Mouse (Mus musculus) heart, embryonic 11.5 days (tissue): ENCODE results near the gene Svip. TPM values are rescaled to one million over a fixed set of nuclear protein-coding genes. Genes with fewer than 3 reads are reported as not detected.

Experiments used
- ATAC-seq: fragments of 200-750 bp; cut with Nextera tagmentation; replicated peaks from 2 replicates; pipeline ENCODE4 v1.8.0; 2017; ENCODE audit warnings: moderate library complexity; ENCODE audit not compliant: insufficient number of reproducible peaks, low FRiP score, low TSS enrichment
- H3K27ac ChIP-seq: fragments of 300-500 bp; sonication (generic); 2 replicates; pipeline ENCODE4 v1.5.1; 2014; ENCODE audit warnings: mild to moderate bottlenecking, low read depth, low read length
- H3K27me3 ChIP-seq: fragments of 300-500 bp; sonication (generic); 2 replicates; pipeline ENCODE4 v1.6.1; 2014; ENCODE audit warnings: mild to moderate bottlenecking, low read length, mixed read lengths; ENCODE audit not compliant: control insufficient read depth, insufficient read depth
- H3K36me3 ChIP-seq: fragments of 300-500 bp; sonication (generic); 2 replicates; pipeline ENCODE4 v1.6.1; 2014; ENCODE audit warnings: mild to moderate bottlenecking, low read length, moderate library complexity, mixed read lengths; ENCODE audit not compliant: control insufficient read depth, insufficient read depth
- H3K4me1 ChIP-seq: fragments of 300-500 bp; sonication (generic); 2 replicates; pipeline ENCODE4 v1.6.1; 2014; ENCODE audit warnings: low read length; ENCODE audit not compliant: control insufficient read depth, insufficient read depth
- H3K4me2 ChIP-seq: fragments of 300-500 bp; sonication (generic); 2 replicates; pipeline ENCODE4 v1.6.1; 2014; ENCODE audit warnings: mild to moderate bottlenecking, moderate library complexity
- H3K4me3 ChIP-seq: fragments of 300-500 bp; sonication (generic); 2 replicates; pipeline ENCODE4 v1.5.1; 2014; ENCODE audit warnings: low read depth, low read length
- H3K9ac ChIP-seq: fragments of 300-500 bp; sonication (generic); 2 replicates; pipeline ENCODE4 v1.6.1; 2014; ENCODE audit warnings: mild to moderate bottlenecking, low read depth, low read length, moderate library complexity
- H3K9me3 ChIP-seq: fragments of 300-500 bp; sonication (generic); replicated peaks from 2 replicates; pipeline ENCODE4 v1.6.1; 2016; ENCODE audit warnings: low read length; ENCODE audit not compliant: control insufficient read depth
- WGBS: fragments of 180-500 bp; shearing (Covaris S2); extraction: QIAGEN DNeasy Blood & Tissue Kit; methylation state at CpG from one replicate; pipeline ENCODE4 v1.1.7; 2014; ENCODE audit not compliant: insufficient replicate concordance; 5-methylcytosine and 5-hydroxymethylcytosine counted together
- polyA plus RNA-seq: library from polyadenylated mRNA; unstranded; fragments of >200 nt; fragmentation: Nextera tagmentation; extraction: Ambion mirVana; gene quantifications from 2 replicates; pipeline ENCODE4 v1.2.1, GENCODE M21; 2014

Gene Svip
- polyA plus RNA-seq, 1 experiment from 2014 or later: 17.1 TPM

DNA sequence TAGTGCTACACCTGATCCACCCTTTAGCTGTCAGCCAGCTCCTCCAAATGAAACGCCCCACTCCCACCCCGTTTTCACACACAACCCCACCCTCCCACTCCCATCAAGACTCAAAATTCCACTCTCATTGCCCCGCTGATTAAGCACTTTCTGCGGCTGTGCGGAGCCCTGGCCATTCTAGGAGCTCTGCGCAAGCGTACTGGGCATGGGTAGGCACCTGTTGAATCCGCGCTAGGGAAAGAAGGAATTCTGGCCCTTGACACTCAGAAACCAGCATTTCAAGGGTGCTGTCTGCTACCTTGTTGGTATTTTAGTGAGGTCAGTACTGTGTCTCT, 445 bp upstream of the Svip start:
- no peaks in the 10 kb centered on the region for H3K9me3 ChIP-seq
- H3K27me3 ChIP-seq: no peaks in the 10 kb centered on the region
- peak overlapping the region; percentile 78 for H3K4me2 ChIP-seq
- no peak for ATAC-seq
- WGBS: under 1% methylated on average over 9 of the region's 9 CpGs
- peak overlapping the region; percentile 24; the same call in 1 of the 2 replicates for H3K27ac ChIP-seq
- no peaks in the 10 kb centered on the region for H3K4me1 ChIP-seq
- peak overlapping the region; percentile 61; the same call in 1 of the 2 replicates for H3K9ac ChIP-seq
- no peaks in the 10 kb centered on the region for H3K36me3 ChIP-seq
- H3K4me3 ChIP-seq: peak overlapping the region; percentile 69

DNA sequence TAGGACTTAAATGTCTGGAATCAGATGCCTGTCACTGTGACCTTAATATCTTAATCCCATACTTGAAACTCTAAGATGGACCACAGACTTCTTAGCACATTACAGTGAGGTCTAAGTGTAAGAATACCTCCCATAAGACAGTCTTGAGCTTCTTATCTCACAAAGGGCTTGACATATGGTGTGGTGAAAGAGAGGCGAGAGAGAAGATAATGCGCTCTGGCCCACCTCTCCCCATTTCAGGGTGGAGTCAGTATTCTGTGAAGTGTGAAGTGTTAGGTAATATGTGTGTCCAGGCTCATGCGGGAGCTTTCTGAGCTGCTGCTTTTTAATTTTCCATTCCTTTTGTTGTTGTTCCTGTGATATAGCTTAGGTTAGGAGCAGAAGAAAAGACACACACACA, 14.8 kb downstream of the Svip start:
- 47% methylated on average over 3 of the region's 3 CpGs for WGBS
- no peaks in the 10 kb centered on the region for H3K9me3 ChIP-seq
- H3K36me3 ChIP-seq: no peaks in the 10 kb centered on the region
- H3K27me3 ChIP-seq: no peaks in the 10 kb centered on the region
- no peak overlapping the region for H3K27ac ChIP-seq
- no peak overlapping the region for H3K9ac ChIP-seq
- no peak overlapping the region for H3K4me2 ChIP-seq
- no peak overlapping the region for H3K4me3 ChIP-seq
- peak; percentile 87 for ATAC-seq
- H3K4me1 ChIP-seq: 0 out of 2 replicates have a peak, but pooled peaks cover 2% of the 10 kb centered on the region

DNA sequence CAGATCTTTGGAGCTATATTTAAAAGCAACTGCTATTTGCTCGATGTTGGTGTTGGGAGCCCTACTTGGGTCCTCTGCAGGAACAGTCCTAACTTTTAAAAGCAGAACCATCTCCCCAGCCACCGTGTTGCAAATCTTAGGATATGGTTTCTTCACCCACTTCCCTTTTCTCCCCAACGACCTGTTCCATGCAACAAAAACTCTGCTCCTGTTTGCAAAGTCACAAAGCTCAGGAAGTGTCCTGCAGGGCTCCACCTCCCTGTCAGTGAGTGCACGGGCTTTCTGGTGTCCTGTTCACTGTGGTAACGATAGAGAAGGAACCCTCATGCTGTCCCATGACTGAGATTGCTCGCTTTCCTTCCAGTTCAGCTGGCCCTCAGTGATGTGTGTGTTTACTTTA, 18.9 kb downstream of the Svip start:
- Histone ChIP-seq H3K27me3 (no peaks in the 10 kb centered on the region), H3K4me1 (peaks cover 6% of the 10 kb centered on the region; the same call in 1 of the 2 replicates), H3K9me3 (no peaks in the 10 kb centered on the region), H3K4me3 (no peak overlapping the region), H3K27ac (no peak overlapping the region), H3K9ac (no peak overlapping the region), H3K36me3 (no peaks in the 10 kb centered on the region), H3K4me2 (no peak overlapping the region)
- WGBS: 54% methylated on average over 6 of the region's 6 CpGs
- ATAC-seq: no peak

DNA sequence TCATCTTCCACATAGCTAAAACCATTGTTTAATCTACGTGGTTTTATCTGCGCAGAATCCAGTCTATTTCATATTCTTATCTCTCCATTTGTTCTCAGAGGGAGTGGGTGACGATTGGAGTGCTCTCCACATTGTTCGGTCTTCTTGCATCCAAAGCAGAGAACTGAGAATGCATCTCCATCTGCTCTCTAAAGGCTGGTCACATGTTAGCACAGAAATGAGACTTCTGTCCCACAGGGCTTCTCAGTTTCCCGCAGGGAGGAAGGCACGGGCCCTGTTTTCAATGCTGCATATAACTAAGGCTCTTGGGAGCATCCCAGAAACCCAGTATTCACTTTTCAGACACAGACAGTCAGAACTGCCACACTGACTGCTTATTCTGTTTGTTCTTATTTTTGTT, 20.1 kb downstream of the Svip start:
- H3K9me3 ChIP-seq: no peaks in the 10 kb centered on the region

DNA sequence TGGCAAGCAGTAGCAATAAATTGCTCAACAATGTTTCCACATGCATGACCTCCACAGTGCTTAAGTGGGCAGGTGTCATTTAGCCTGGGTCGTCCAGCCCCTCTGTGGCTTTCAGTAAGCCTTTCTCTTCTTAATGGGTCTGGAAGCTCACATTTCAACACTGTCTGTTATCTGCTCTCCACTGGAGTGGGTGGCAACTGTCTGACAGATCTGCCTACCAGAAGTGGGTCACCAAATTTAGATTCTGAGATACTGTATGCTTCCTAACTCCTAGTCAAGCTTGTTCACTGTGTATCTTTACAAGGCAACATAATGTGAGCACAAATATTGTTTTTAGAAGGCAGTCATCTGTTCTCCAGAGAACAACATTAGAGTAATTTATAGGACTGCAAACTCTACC, 23.5 kb downstream of the Svip start:
- Histone ChIP-seq H3K4me3 (no peak overlapping the region), H3K27me3 (no peaks in the 10 kb centered on the region), H3K36me3 (no peaks in the 10 kb centered on the region), H3K9ac (no peak overlapping the region), H3K4me2 (no peak overlapping the region; the same call in 1 of the 2 replicates), H3K27ac (0 out of 2 replicates have a peak overlapping the region, but pooled peaks have one; percentile 17), H3K9me3 (no peaks in the 10 kb centered on the region), H3K4me1 (peaks cover 4% of the 10 kb centered on the region; the same call in 1 of the 2 replicates)
- ATAC-seq: peak; percentile 55; the same call in 1 of the 2 replicates
- WGBS: 13% methylated on average over 1 of the region's 1 CpGs

More for the DNA sequence above, 20.1 kb downstream of the Svip start:
- Histone ChIP-seq H3K27me3 (no peaks in the 10 kb centered on the region), H3K9ac (no peak overlapping the region), H3K36me3 (no peaks in the 10 kb centered on the region), H3K27ac (no peak overlapping the region), H3K4me1 (peaks cover 6% of the 10 kb centered on the region; the same call in 1 of the 2 replicates), H3K4me2 (no peak overlapping the region), H3K4me3 (no peak overlapping the region)
- ATAC-seq: no peak
- WGBS: 71% methylated on average over 6 of the region's 6 CpGs

DNA sequence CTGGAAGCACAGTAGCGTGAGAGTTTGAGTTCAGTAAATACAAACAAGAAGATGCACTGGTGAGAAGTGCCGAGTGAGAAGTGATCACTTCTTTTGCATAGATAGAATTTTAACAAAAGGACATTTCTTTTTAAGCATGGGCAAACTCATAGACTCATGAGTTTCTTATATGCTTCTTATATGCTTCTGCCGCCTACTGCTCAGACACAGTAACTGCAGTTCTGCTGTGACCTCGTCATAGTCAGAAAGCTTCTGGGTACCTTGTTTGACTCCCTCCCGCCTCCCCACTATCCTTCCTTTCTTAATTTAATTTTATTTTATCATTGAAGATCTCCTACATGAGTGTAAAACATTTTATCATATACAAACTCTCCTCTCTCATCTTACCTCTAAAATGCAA, 26.5 kb downstream of the Svip start:
- Histone ChIP-seq H3K27ac (no peak overlapping the region), H3K4me3 (no peak overlapping the region), H3K27me3 (no peaks in the 10 kb centered on the region), H3K4me1 (peaks cover 4% of the 10 kb centered on the region; the same call in 1 of the 2 replicates), H3K36me3 (no peaks in the 10 kb centered on the region), H3K9me3 (no peaks in the 10 kb centered on the region), H3K4me2 (no peak overlapping the region), H3K9ac (no peak overlapping the region)
- 46% methylated on average over 5 of the region's 5 CpGs for WGBS
- no peak for ATAC-seq

DNA sequence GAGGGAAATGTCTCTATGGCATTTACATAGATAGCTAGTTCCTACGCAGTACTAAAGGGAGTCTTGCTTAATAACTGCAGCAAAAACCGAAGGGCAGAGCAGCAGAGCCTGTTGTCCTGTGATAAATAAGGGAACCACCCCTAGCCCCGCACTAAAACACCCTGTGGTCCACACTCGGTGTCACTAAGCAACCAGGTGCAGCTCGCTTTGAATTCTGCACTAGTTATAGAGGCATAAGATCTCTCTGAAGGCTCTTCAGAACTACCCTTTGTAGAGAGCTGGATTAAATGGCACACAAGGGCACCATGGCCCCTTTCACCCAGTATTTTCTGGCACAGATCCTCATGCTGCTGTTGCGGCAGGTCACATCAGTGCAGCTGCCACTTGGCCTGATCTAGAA, 30.6 kb downstream of the Svip start:
- no peak overlapping the region for H3K4me3 ChIP-seq
- 74% methylated on average over 6 of the region's 6 CpGs for WGBS
- no peak for ATAC-seq

DNA sequence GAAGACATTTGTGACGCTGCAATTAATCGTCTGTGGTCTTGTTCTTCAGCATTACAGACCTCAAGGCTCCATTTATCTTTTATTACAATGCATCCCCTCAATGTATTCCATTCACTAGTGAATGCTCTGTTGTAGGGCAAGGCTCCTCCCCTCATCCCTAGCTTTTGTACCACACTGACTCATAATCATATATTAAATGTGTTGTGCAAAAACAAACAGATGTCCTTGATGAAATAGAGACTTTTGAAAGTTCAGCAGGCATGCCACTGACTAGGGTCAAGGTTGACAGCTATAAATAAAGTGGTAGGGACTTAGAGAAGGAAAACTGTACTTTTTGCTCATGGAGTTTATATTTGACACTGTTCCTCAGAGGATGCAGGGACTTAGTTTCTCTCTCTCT, 32.3 kb downstream of the Svip start:
- H3K36me3 ChIP-seq: no peaks in the 10 kb centered on the region

More for the DNA sequence above, 30.6 kb downstream of the Svip start:
- Histone ChIP-seq H3K27me3 (no peaks in the 10 kb centered on the region), H3K9ac (no peak overlapping the region), H3K9me3 (no peaks in the 10 kb centered on the region), H3K27ac (no peak overlapping the region), H3K36me3 (no peaks in the 10 kb centered on the region), H3K4me1 (no peaks in the 10 kb centered on the region), H3K4me2 (no peak overlapping the region)

DNA sequence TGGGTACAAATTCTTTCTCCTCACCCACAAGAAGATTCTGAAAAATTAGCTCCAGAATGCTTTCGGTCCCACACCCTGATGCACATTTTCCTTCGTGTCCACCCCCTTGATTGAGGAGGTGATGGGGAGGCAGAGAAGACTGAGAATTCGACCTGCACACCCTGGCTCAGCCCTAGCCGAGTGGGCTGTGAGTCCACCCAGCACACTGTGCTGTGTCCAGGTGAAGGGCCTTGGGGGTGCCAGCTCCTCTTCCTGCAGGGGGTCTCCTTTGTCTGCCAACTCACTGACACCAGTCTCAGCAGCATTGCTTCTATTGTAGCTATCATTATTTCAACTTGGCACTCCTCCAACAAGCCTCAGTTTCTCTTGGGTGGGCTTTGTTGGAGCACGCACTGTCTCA, 32.7 kb downstream of the Svip start:
- H3K4me1 ChIP-seq: no peaks in the 10 kb centered on the region
- no peaks in the 10 kb centered on the region; the same call in 1 of the 2 replicates for H3K27me3 ChIP-seq
- no peaks in the 10 kb centered on the region for H3K36me3 ChIP-seq
- no peak overlapping the region for H3K4me3 ChIP-seq
- 0 out of 2 replicates have a peak, but pooled peaks have one; percentile 22 for ATAC-seq
- WGBS: 71% methylated on average over 5 of the region's 5 CpGs
- H3K9me3 ChIP-seq: no peaks in the 10 kb centered on the region
- H3K9ac ChIP-seq: no peak overlapping the region
- no peak overlapping the region for H3K27ac ChIP-seq
- H3K4me2 ChIP-seq: no peak overlapping the region

More for the DNA sequence above, 32.3 kb downstream of the Svip start:
- Histone ChIP-seq H3K27me3 (no peaks in the 10 kb centered on the region; the same call in 1 of the 2 replicates), H3K4me3 (no peak overlapping the region), H3K4me1 (no peaks in the 10 kb centered on the region), H3K27ac (no peak overlapping the region), H3K9me3 (no peaks in the 10 kb centered on the region), H3K9ac (no peak overlapping the region), H3K4me2 (no peak overlapping the region)
- ATAC-seq: no peak
- 79% methylated on average over 2 of the region's 2 CpGs for WGBS
